Mouse (Mus musculus): ENCODE data around the gene Tdrd6. TPM values are rescaled to one million over a fixed set of nuclear protein-coding genes. Genes with fewer than 3 reads are reported as not detected.

Tdrd6 gene
- polyA plus RNA-seq, 1 experiment from 2014 or later = not detected

- ATAC-seq (ENCODE audit: insufficient number of reproducible peaks, insufficient read depth, low FRiP score, low read depth) = no peak
- no peaks in the 10 kb centered on the region for H3K36me3 ChIP-seq (ENCODE audit: control insufficient read depth, insufficient read depth, low read length)
- H3K9ac ChIP-seq (replicated peaks; ENCODE audit: low read depth, low read length) = no peak overlapping the region
- no peak overlapping the region for H3K27ac ChIP-seq (ENCODE audit: low read length)
- whole genome bisulfite sequencing = 42% methylated on average over 13 of the region's 13 CpGs
- peaks cover 25% of the 10 kb centered on the region; the same call in 1 of the 2 replicates for H3K27me3 ChIP-seq (ENCODE audit: control insufficient read depth, insufficient read depth, low read length)
- H3K4me3 ChIP-seq (ENCODE audit: low read depth, low read length) = no peak overlapping the region
- H3K4me1 ChIP-seq (ENCODE audit: control insufficient read depth, insufficient read depth, low read length) = peaks cover 8% of the 10 kb centered on the region; the same call in 1 of the 2 replicates
- peak overlapping the region; percentile 72 for H3K4me2 ChIP-seq (replicated peaks; ENCODE audit: low read depth, low read length)
- no peaks in the 10 kb centered on the region for H3K9me3 ChIP-seq (ENCODE audit: control insufficient read depth, low read depth, low read length)
Measured at GRCm38 (mm10) chr17:43630427-43630760, 295 bp upstream of the Tdrd6 start.

DNA sequence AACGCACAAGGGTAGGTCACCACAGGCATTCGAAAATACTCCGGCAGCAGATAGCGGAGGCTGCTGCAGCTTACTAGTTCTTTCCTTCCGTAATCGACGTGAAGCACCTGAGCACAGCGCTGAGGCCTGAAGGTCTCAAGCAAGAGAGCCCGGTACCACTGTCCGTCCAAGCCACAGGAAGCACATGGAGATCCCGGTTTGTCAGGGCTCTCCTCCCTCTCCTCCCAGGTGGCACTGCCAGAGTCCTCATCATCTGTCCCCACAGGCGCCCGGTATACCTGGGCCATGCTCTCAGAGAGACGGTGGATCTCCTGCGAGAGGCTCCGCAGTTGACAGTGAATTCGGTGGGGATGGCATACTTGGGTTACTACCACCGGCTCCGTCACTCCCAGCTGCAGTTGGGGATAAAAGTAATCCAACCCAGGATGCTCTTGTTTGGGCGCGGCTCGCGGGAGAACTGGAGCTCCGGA lies 1.0 kb downstream of the Tdrd6 start:
- peaks cover 25% of the 10 kb centered on the region; the same call in 1 of the 2 replicates for H3K27me3 ChIP-seq (ENCODE audit: control insufficient read depth, insufficient read depth, low read length)
- H3K9ac ChIP-seq (replicated peaks; ENCODE audit: low read depth, low read length) = no peak overlapping the region
- no peaks in the 10 kb centered on the region for H3K9me3 ChIP-seq (ENCODE audit: control insufficient read depth, low read depth, low read length)
- no peak for ATAC-seq (ENCODE audit: insufficient number of reproducible peaks, insufficient read depth, low FRiP score, low read depth)
- H3K4me1 ChIP-seq (ENCODE audit: control insufficient read depth, insufficient read depth, low read length) = peaks cover 8% of the 10 kb centered on the region; the same call in 1 of the 2 replicates
- H3K36me3 ChIP-seq (ENCODE audit: control insufficient read depth, insufficient read depth, low read length) = no peaks in the 10 kb centered on the region
- H3K4me3 ChIP-seq (ENCODE audit: low read depth, low read length) = peak overlapping the region; percentile 35
- H3K4me2 ChIP-seq (replicated peaks; ENCODE audit: low read depth, low read length) = peak overlapping the region; percentile 72
- no peak overlapping the region for H3K27ac ChIP-seq (ENCODE audit: low read length)
- WGBS = 20% methylated on average over 24 of the region's 24 CpGs

GRCm38 (mm10) chr17:43628246-43628645 lies 1.9 kb downstream of the Tdrd6 start:
- H3K27me3 ChIP-seq (ENCODE audit: control insufficient read depth, insufficient read depth, low read length) = peaks cover 25% of the 10 kb centered on the region; the same call in 1 of the 2 replicates
- no peaks in the 10 kb centered on the region for H3K9me3 ChIP-seq (ENCODE audit: control insufficient read depth, low read depth, low read length)
- no peaks in the 10 kb centered on the region for H3K36me3 ChIP-seq (ENCODE audit: control insufficient read depth, insufficient read depth, low read length)
- H3K4me1 ChIP-seq (ENCODE audit: control insufficient read depth, insufficient read depth, low read length) = peaks cover 8% of the 10 kb centered on the region; the same call in 1 of the 2 replicates
- no peak overlapping the region for H3K4me3 ChIP-seq (ENCODE audit: low read depth, low read length)
- no peak overlapping the region for H3K9ac ChIP-seq (replicated peaks; ENCODE audit: low read depth, low read length)
- no peak overlapping the region for H3K4me2 ChIP-seq (replicated peaks; ENCODE audit: low read depth, low read length)
- 93% methylated on average over 10 of the region's 10 CpGs for WGBS
- ATAC-seq (ENCODE audit: insufficient number of reproducible peaks, insufficient read depth, low FRiP score, low read depth) = no peak
- H3K27ac ChIP-seq (ENCODE audit: low read length) = no peak overlapping the region

GRCm38 (mm10) chr17:43622076-43622475 lies 8.0 kb downstream of the Tdrd6 start:
- no peaks in the 10 kb centered on the region for H3K4me1 ChIP-seq (ENCODE audit: control insufficient read depth, insufficient read depth, low read length)
- no peaks in the 10 kb centered on the region for H3K27me3 ChIP-seq (ENCODE audit: control insufficient read depth, insufficient read depth, low read length)
- no peak overlapping the region for H3K4me2 ChIP-seq (replicated peaks; ENCODE audit: low read depth, low read length)
- H3K4me3 ChIP-seq (ENCODE audit: low read depth, low read length) = no peak overlapping the region
- ATAC-seq (ENCODE audit: insufficient number of reproducible peaks, insufficient read depth, low FRiP score, low read depth) = no peak
- H3K9ac ChIP-seq (replicated peaks; ENCODE audit: low read depth, low read length) = no peak overlapping the region
- WGBS = 86% methylated on average over 10 of the region's 10 CpGs
- no peaks in the 10 kb centered on the region for H3K36me3 ChIP-seq (ENCODE audit: control insufficient read depth, insufficient read depth, low read length)
- H3K27ac ChIP-seq (ENCODE audit: low read length) = no peak overlapping the region
- no peaks in the 10 kb centered on the region for H3K9me3 ChIP-seq (ENCODE audit: control insufficient read depth, low read depth, low read length)

DNA sequence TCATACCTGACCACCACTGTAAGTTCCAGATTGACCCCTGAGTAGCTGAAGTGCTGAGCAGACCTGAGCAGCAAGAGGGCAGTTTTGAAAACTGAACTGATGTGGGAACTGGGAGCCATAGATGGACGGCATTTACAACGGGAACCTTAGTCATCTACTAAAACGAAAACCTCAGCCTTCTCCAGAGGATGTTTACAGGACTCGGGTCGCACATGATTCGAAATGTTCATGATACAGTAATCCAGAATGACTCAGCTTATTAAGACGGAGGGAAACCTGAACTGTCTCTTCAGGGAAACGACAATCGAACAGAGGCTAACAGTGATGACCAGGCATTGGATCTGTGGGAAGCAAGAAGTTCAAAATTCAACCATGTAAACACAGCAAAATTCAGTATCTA lies 10.9 kb downstream of the Tdrd6 start:
- Histone ChIP-seq H3K4me3 (ENCODE audit: low read depth, low read length) (no peak overlapping the region), H3K27me3 (ENCODE audit: control insufficient read depth, insufficient read depth, low read length) (no peaks in the 10 kb centered on the region), H3K9me3 (ENCODE audit: control insufficient read depth, low read depth, low read length) (no peaks in the 10 kb centered on the region), H3K4me1 (ENCODE audit: control insufficient read depth, insufficient read depth, low read length) (no peaks in the 10 kb centered on the region), H3K36me3 (ENCODE audit: control insufficient read depth, insufficient read depth, low read length) (no peaks in the 10 kb centered on the region), H3K27ac (ENCODE audit: low read length) (no peak overlapping the region), H3K9ac (replicated peaks; ENCODE audit: low read depth, low read length) (no peak overlapping the region), H3K4me2 (replicated peaks; ENCODE audit: low read depth, low read length) (no peak overlapping the region)
- WGBS = 78% methylated on average over 9 of the region's 9 CpGs
- no peak for ATAC-seq (ENCODE audit: insufficient number of reproducible peaks, insufficient read depth, low FRiP score, low read depth)

- WGBS = 55% methylated on average over 3 of the region's 3 CpGs
- H3K9ac ChIP-seq (replicated peaks; ENCODE audit: low read depth, low read length) = no peak overlapping the region
- no peaks in the 10 kb centered on the region for H3K36me3 ChIP-seq (ENCODE audit: control insufficient read depth, insufficient read depth, low read length)
- ATAC-seq (ENCODE audit: insufficient number of reproducible peaks, insufficient read depth, low FRiP score, low read depth) = no peak
- H3K4me3 ChIP-seq (ENCODE audit: low read depth, low read length) = no peak overlapping the region
- H3K4me1 ChIP-seq (ENCODE audit: control insufficient read depth, insufficient read depth, low read length) = no peaks in the 10 kb centered on the region
- H3K27me3 ChIP-seq (ENCODE audit: control insufficient read depth, insufficient read depth, low read length) = no peaks in the 10 kb centered on the region
- no peak overlapping the region for H3K27ac ChIP-seq (ENCODE audit: low read length)
- H3K4me2 ChIP-seq (replicated peaks; ENCODE audit: low read depth, low read length) = no peak overlapping the region
- no peaks in the 10 kb centered on the region for H3K9me3 ChIP-seq (ENCODE audit: control insufficient read depth, low read depth, low read length)
Measured at GRCm38 (mm10) chr17:43612221-43612620, 17.9 kb downstream of the Tdrd6 start.

GRCm38 (mm10) chr17:43611586-43611985 lies 18.5 kb downstream of the Tdrd6 start:
- WGBS = 22% methylated on average over 7 of the region's 7 CpGs
- Histone ChIP-seq H3K9me3 (ENCODE audit: control insufficient read depth, low read depth, low read length) (no peaks in the 10 kb centered on the region), H3K27me3 (ENCODE audit: control insufficient read depth, insufficient read depth, low read length) (no peaks in the 10 kb centered on the region), H3K27ac (ENCODE audit: low read length) (no peak overlapping the region), H3K4me1 (ENCODE audit: control insufficient read depth, insufficient read depth, low read length) (no peaks in the 10 kb centered on the region), H3K36me3 (ENCODE audit: control insufficient read depth, insufficient read depth, low read length) (no peaks in the 10 kb centered on the region), H3K4me2 (replicated peaks; ENCODE audit: low read depth, low read length) (no peak overlapping the region), H3K4me3 (ENCODE audit: low read depth, low read length) (no peak overlapping the region), H3K9ac (replicated peaks; ENCODE audit: low read depth, low read length) (no peak overlapping the region)
- ATAC-seq (ENCODE audit: insufficient number of reproducible peaks, insufficient read depth, low FRiP score, low read depth) = no peak

DNA sequence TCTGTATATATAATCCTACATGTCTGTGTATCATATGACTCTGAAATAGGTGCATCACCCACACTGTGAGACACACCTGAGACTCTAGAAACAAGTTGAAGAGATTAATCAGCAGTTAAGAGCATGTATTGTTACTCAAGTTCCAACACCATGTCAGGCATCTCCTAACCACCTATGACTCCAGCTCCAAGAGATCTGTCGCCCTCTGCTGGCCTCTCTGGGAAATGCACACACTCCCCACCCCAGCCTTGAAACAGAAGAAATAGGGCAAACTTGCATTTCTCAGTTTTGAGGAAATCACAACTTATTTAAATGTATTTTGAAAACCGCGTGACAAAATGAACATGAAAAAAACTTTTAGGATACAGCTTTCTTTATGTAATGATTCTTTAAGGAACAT lies 23.4 kb downstream of the Tdrd6 start:
- no peak for ATAC-seq (ENCODE audit: insufficient number of reproducible peaks, insufficient read depth, low FRiP score, low read depth)
- no peaks in the 10 kb centered on the region for H3K4me1 ChIP-seq (ENCODE audit: control insufficient read depth, insufficient read depth, low read length)
- no peak overlapping the region for H3K27ac ChIP-seq (ENCODE audit: low read length)
- 7% methylated on average over 3 of the region's 3 CpGs for WGBS
- no peaks in the 10 kb centered on the region for H3K9me3 ChIP-seq (ENCODE audit: control insufficient read depth, low read depth, low read length)
- no peak overlapping the region for H3K4me3 ChIP-seq (ENCODE audit: low read depth, low read length)
- H3K27me3 ChIP-seq (ENCODE audit: control insufficient read depth, insufficient read depth, low read length) = no peaks in the 10 kb centered on the region
- no peaks in the 10 kb centered on the region for H3K36me3 ChIP-seq (ENCODE audit: control insufficient read depth, insufficient read depth, low read length)
- H3K9ac ChIP-seq (replicated peaks; ENCODE audit: low read depth, low read length) = no peak overlapping the region
- H3K4me2 ChIP-seq (replicated peaks; ENCODE audit: low read depth, low read length) = no peak overlapping the region

GRCm38 (mm10) chr17:43598706-43599105 lies 31.4 kb downstream of the Tdrd6 start:
- no peaks in the 10 kb centered on the region for H3K27me3 ChIP-seq (ENCODE audit: control insufficient read depth, insufficient read depth, low read length)
- H3K4me2 ChIP-seq (replicated peaks; ENCODE audit: low read depth, low read length) = no peak overlapping the region
- no peak overlapping the region for H3K9ac ChIP-seq (replicated peaks; ENCODE audit: low read depth, low read length)

More at GRCm38 (mm10) chr17:43598706-43599105, 31.4 kb downstream of the Tdrd6 start:
- Histone ChIP-seq H3K27ac (ENCODE audit: low read length) (no peak overlapping the region), H3K36me3 (ENCODE audit: control insufficient read depth, insufficient read depth, low read length) (no peaks in the 10 kb centered on the region), H3K9me3 (ENCODE audit: control insufficient read depth, low read depth, low read length) (no peaks in the 10 kb centered on the region), H3K4me3 (ENCODE audit: low read depth, low read length) (no peak overlapping the region), H3K4me1 (ENCODE audit: control insufficient read depth, insufficient read depth, low read length) (no peaks in the 10 kb centered on the region)
- WGBS = 52% methylated on average over 4 of the region's 4 CpGs
- no peak for ATAC-seq (ENCODE audit: insufficient number of reproducible peaks, insufficient read depth, low FRiP score, low read depth)

Measured in stomach, embryonic 14.5 days (tissue).